Mouse (Mus musculus) A20 (cell line): Measurements from ENCODE around the gene Got2.

Experiments used
- DNase-seq: peaks from one replicate; pipeline ENCODE4 v3.0.0-alpha.2; 2011; ENCODE audit warnings: low read depth, low spot score

The Got2 gene

GRCm38 (mm10) chr8:95888285-95889136 lies at the start of gene Got2:
Gene Got2 (minus strand): TSS chr8:95888547.
- DNase-seq: peak; percentile 96

GRCm38 (mm10) chr8:95932841-95933240 lies 44.5 kb upstream of the Got2 start:
- no peak for DNase-seq

- DNase-seq: no peak
Measured at GRCm38 (mm10) chr8:95929821-95930220, 41.5 kb upstream of the Got2 start.

GRCm38 (mm10) chr8:95916106-95916505 lies 27.8 kb upstream of the Got2 start:
- DNase-seq: peak; percentile 90

GRCm38 (mm10) chr8:95914905-95915643 lies 26.7 kb upstream of the Got2 start:
- peak; percentile 78 for DNase-seq

- DNase-seq: no peak
Measured at GRCm38 (mm10) chr8:95911240-95911639, 22.9 kb upstream of the Got2 start.

- DNase-seq: no peak
Measured at GRCm38 (mm10) chr8:95907885-95908284, 19.5 kb upstream of the Got2 start.

- no peak for DNase-seq
Measured at GRCm38 (mm10) chr8:95906738-95907137, 18.4 kb upstream of the Got2 start.

GRCm38 (mm10) chr8:95901864-95902263 lies 13.5 kb upstream of the Got2 start:
- DNase-seq: no peak

GRCm38 (mm10) chr8:95893701-95894100 lies 5.4 kb upstream of the Got2 start:
- no peak for DNase-seq

GRCm38 (mm10) chr8:95887578-95888284 lies 616 bp downstream of the Got2 start:
- peak; percentile 91 for DNase-seq

GRCm38 (mm10) chr8:95886647-95887577 lies 1.4 kb downstream of the Got2 start:
- peak; percentile 88 for DNase-seq

GRCm38 (mm10) chr8:95885966-95886365 lies 2.4 kb downstream of the Got2 start:
- DNase-seq: peak; percentile 23

- DNase-seq: peak; percentile 39
Measured at GRCm38 (mm10) chr8:95885271-95885841, 3.0 kb downstream of the Got2 start.

- peak; percentile 18 for DNase-seq
Measured at GRCm38 (mm10) chr8:95884491-95884890, 3.9 kb downstream of the Got2 start.

- DNase-seq: no peak
Measured at GRCm38 (mm10) chr8:95882191-95882590, 6.2 kb downstream of the Got2 start.

- no peak for DNase-seq
Measured at GRCm38 (mm10) chr8:95881576-95881975, 6.8 kb downstream of the Got2 start.

GRCm38 (mm10) chr8:95879823-95880222 lies 8.5 kb downstream of the Got2 start:
- no peak for DNase-seq

- DNase-seq: no peak
Measured at GRCm38 (mm10) chr8:95878176-95878962, 10.0 kb downstream of the Got2 start.

GRCm38 (mm10) chr8:95875270-95875669 lies 13.1 kb downstream of the Got2 start:
- no peak for DNase-seq
